Mouse (Mus musculus) right cerebral cortex, postnatal 14 days (tissue): ENCODE measurements around the gene Hoxc6.

Source experiments
- DNase-seq: peaks from one replicate; pipeline ENCODE4 v3.0.0; 2022

Hoxc6 gene

DNA sequence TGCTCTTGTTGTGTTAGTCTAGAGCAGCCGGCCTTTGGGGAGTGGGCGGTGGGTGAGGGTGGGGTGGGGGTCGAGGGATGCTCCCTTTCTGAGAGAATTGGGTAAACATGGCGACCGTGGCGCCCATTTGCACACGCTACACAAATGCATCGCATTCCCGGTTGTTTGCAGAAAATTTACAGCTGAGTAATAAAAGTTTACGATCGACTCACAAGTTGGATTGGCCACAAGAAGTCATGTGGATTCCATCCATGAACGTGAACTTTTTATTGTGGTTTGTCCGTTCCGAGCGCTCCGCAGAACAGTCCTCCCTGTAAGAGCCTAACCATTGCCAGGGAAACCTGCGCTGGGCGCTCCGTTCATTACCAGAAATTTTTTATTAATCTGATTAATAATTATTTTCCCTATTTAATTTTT is at the start of gene Hoxc6:
Hoxc6 (plus strand) TSS at position 319 of the 417 bp plus-strand sequence.
- DNase-seq = no peak

DNA sequence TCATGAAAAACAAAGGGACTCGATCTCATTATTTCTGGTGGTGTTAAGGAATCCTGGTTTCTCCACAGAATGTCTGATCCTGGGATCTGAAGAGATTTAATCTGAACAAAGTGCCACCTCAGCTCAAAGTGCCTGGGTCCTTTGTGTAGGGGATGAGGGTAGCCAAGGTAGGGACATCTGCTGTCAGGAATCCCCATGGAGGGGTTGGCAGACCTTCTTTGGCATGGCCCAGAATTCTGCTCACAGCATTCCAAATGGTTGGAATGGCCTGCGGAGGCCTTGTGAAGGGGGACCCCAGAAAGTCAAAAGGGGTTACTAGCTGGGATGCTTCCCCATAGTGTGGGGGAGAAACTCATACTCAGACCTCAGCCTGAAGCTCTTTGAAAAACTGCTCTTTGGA is 49.2 kb upstream of the Hoxc6 start:
- DNase-seq = no peak

DNA sequence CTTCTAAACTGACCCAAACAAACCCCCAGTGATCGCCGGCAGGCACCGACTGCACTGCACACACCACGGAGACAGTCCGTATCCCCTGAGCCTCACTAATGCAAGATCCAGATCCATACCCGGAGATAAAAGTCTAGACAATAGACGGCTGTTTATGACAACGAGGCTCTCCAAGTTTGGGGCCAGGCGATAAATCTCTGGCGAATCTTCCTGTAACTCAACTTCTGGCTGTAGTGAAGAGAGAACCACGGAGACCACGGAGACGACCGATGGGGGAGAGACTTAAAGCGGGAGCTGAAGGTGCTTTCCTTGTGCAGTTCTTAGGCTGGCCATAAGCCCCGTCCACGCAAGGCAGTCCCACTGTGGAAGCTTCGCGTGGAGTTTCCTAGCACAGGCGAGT is 48.4 kb upstream of the Hoxc6 start:
- DNase-seq = no peak

DNA sequence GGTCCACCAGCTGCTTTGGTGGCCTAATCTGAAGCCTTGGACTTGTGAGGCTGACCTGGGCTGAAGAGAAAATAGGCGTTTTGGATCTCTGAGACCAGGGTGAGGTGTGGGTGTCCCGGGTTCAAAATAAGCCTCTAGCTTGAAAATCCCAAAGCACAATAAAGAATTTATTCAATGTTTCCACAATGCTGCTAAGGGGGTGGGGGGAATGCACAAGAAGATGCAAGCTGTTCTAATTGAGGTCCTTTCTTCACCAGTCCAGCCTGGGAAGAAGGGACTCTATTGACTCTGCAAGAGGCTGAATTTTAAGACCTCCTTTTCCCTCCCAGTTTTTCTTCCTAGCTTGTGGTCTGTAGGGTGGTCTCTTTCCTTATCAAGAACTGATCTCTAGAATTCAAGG is 47.2 kb upstream of the Hoxc6 start:
- no peak for DNase-seq

DNA sequence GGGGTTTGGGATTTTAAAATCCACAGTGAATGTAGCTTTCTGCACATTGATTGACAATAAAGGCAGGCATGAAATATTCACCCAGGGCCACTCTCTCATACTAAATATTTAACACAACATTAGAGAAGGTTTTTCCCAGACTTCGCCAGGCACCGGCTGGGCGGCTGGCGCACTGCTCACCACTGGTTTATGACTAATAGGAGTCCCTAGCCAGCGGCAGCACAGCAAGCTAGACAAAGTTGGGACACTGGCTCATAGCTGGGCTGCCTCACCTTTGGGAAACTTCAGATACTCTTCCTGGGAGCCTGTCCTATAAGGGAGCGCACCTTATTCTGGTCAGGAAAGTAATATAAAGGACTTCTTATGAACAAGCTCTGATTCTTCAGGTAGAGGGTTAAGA is 44.5 kb upstream of the Hoxc6 start:
- no peak for DNase-seq

DNA sequence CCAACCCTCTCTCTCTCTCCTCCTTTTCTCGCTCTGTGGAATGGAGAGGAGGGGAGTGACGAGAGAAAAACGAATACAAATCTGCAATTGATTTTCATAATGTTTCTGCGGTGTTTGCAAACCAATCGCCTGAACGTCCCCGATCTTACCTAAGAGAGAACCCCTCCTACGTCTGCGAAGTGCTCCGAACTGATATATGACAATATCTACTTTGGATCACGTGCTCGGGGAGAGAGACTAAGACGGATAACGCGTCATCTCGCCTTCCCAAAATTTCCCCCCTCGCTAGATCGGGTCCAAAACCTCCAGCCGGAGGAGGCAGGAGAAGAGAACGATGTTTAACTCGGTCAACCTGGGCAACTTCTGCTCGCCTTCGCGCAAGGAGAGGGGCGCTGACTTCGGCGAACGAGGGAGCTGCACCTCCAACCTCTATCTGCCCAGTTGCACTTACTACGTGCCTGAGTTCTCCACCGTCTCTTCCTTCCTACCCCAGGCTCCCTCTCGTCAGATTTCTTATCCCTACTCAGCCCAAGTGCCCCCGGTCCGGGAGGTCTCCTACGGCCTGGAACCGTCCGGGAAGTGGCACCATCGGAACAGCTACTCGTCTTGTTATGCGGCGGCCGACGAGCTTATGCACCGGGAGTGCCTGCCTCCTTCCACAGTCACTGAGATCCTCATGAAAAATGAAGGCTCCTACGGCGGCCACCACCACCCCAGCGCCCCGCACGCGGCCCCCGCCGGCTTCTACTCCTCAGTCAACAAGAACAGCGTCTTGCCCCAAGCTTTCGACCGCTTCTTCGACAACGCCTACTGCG is 43.7 kb upstream of the Hoxc6 start, which contains the start of gene Hoxc11:
Hoxc11 (plus strand) TSS at position 236 of the 815 bp plus-strand sequence.
- no peak for DNase-seq

DNA sequence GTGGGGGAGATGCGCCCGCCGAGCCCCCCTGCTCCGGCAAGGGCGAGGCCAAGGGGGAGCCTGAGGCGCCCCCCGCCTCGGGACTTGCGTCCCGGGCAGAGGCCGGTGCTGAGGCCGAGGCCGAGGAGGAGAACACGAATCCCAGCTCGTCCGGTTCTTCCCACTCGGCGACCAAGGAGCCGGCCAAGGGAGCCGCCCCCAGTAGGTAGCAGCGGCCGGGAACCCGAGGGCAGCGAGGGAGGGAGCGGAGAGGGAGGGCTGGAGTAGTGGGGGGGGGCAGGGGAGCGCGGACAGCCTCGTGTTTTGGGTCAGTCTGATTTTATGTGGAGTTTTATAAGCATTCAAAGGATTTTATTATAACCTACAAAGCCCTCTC is 43.1 kb upstream of the Hoxc6 start:
- no peak for DNase-seq

DNA sequence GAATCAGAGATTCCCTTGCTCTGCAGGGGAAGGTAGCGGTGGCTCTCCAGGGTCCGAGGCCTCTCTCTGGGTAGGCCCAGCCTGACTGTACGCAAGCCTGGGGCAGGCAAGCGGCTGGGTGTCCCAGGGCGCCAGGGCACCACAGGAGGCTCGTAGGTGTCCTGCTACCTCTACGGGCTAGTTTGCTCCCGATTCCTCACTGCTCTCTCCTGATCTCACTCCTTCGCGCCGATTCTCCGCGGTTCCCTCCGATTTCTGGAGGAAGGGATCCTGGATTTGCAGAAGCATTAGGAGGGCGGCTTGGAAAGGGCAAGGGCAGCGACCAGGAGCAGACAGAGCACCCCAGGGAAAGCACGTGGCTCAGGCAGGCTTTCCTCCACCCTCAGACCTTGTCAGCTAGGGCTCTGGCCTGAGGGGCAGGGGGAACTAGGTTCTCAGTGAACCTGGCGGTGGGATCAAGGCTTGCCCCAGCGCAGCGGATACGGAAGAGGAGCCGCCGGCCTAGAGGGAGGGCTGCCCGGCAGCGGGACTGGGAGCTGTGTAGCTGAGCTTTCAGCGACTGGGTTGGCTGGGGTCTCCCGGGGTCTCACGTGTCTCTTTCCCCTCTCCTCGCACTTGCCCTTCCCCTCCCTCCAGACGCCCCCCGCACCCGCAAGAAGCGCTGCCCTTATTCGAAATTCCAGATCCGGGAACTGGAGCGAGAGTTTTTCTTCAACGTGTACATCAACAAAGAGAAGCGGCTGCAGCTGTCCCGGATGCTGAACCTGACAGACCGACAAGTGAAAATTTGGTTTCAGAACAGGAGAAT is 42.0 kb upstream of the Hoxc6 start:
- DNase-seq = no peak

DNA sequence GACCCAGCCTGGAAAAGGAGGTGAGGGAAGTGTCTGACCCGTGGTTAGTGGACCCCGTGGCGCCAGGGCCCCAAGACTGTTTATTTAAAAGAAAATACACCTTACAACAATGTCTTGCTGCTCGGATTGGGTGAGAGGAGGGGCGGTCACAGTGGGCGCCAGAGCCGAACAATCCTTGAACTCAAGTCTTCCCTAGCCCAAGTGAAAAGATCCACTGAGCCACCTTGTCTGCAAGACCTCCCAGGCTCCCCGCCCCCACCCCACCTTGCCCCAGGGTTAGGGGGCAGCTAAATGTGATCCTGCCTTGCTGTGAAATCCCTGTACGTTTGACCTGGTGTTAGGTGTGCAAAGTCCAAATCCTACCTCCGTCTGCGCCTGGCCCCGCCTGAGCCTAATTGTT is 41.2 kb upstream of the Hoxc6 start:
- no peak for DNase-seq

DNA sequence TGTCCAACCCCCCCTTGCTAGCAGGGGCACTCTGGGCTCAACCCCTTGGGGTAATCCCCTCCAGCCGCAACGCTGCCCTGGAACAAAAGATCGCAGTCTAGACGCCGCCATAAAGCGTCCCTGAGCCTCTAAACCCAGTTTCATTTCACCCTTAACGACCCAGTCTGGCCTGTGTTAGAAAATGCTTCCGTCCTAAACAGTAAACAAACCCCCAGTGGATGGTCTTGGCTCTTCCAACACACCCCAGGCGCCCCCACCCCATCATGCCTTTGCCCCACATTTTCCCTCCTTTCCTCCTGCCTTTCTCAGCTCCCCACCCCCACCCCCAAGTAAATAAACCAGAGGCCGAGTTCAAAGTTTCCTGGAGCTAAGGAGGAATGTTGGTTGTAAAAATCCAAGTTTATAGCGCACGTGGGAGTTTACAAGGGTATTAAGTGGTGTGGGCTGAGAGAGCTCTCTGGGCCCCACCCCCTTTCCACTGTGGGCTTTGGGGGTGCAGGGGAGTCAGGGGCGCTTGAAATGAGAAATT is 38.3 kb upstream of the Hoxc6 start:
- no peak for DNase-seq

DNA sequence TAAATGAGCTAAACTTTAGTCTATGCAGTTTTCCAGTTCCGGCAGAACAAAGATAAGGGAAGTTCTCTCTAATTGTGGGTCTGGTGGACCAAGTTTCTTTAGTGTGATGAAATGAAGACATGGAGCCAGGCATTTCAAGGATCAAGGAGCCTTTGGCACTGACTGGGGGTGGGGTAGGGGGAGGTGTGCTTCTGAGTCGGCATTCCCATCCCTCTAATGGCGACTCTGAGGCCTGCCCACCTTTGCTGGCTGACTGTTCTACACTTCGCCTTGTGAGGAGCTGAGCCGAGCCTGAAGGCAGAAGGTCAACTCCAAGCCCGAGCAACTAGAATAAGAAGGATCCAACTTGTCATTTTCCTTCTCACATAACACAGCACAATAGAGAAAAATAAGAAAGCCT is 36.3 kb upstream of the Hoxc6 start:
- no peak for DNase-seq

DNA sequence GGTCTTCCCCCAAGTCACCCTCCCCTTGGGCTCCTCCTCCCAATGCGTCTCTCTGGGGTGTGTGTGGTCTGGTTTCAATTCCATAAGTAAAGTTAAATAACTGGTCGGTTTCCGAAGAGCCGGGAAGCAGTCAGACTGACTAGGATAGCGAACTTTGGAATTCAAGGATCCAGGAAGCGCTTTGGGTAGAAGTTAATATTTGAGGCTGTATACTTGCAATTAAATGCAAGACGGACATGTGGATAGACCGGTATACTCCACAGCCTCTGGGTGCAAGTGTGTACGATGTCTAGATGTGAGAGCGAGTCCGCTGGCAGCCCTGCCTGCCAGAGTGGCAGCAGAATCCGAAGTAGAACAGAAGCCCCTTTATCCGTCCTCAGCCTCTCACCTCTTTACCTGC is 35.6 kb upstream of the Hoxc6 start:
- no peak for DNase-seq

DNA sequence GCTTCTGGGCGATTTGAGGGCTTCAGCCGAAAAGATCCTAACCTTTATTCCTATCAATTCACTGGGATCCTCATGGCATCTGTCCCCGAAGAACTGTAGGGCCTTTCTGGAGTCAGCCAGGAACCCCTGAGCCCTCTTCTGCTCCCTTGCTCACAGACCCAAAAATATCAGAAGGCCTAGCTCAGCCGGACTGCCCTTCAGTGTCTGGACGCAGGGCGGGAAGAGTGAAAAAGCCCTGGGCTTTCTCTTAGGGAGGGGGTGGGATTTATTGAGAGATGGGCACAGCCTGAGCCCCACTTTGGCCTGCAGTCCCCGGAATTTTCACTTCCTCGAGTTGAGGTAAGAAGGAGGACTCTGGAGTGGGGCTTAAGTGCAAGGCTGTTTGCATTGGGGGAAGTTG is 34.8 kb upstream of the Hoxc6 start:
- no peak for DNase-seq

DNA sequence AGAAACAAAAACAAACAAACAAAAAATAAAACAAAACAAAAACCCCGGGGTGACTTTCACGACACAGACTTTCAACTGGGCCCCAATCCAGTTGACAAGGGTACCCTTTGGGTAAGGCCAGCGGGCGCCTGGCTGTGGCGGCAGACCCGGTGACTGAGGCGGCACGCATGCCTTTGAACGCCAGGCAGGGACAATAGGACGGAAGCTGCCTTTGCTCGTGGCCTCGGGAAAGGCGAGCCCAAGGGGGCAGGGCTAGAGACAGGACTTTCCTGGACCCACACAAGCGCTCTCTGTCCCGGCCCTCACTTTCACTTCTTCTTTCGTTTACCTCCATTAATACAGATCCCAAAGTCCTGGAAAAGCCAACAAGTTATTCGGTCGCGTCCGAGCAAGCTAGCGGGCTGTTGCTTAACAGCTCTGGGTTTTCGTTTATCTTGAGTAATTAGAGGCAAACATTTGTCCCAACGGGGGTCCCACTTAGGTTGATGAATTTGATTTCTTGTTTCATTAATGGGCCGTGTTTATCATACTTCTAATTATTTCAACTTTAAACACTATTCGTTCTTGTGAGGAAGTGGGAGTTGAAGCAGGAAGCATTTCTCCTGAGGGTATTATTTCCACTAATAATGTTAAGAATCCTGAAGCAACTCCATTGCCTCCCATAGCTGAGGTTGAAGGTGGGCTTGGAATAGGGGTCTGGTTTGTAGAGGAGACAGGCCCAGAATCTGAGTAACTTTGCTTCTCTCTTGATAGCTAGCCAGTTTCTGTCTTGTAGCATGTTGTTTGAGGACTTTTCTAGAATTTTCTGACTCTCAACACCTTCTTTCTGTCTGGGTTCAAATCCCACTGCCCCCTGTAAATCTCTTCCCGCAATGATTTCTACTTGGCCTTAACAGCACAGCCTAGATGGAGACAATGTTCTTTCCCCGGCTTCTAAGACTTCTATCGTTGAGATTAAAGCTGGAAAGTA is 34.1 kb upstream of the Hoxc6 start:
- DNase-seq = no peak

DNA sequence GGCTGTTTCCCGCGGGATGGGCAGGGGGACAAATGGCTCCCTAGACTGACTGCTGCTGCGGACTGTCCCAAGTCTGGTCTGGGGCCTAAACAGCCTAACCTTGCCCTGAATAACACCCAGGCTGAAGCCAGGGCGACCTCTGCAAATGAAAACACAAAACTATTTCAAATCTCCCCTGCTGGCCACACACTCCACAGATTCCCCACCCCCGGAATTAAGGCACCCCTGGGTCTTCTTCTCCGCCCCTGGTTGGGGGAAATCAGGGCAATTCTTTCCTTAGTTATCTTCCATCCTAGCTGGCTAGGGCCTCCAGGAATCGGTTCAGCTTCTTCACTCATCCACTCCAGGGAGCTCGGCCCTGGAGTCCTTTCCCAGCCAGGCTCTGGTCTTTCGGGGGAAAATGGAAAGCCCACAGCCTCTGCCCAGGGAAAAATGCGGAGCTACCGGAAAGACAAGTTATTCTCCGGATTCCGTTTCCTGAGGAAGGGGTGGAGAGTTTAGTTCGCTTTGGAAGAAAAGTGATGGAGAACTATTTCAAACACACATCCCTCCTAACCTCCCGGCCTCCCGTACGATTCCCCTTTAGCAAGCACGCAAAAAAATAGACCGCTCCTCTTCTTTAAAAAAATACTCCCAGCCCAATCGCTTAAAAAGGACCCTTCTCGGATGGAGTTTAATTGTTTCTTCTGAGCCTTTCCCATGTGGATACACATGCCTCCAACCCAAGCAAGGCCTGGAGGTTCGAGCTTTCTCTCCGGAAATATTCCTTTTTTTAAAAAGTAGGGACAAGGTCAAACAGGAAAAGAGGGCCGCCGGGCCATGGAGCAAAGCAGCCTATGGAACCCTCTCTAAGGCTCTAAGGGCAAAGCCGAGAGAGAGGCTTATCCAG is 32.8 kb upstream of the Hoxc6 start:
- DNase-seq = no peak

DNA sequence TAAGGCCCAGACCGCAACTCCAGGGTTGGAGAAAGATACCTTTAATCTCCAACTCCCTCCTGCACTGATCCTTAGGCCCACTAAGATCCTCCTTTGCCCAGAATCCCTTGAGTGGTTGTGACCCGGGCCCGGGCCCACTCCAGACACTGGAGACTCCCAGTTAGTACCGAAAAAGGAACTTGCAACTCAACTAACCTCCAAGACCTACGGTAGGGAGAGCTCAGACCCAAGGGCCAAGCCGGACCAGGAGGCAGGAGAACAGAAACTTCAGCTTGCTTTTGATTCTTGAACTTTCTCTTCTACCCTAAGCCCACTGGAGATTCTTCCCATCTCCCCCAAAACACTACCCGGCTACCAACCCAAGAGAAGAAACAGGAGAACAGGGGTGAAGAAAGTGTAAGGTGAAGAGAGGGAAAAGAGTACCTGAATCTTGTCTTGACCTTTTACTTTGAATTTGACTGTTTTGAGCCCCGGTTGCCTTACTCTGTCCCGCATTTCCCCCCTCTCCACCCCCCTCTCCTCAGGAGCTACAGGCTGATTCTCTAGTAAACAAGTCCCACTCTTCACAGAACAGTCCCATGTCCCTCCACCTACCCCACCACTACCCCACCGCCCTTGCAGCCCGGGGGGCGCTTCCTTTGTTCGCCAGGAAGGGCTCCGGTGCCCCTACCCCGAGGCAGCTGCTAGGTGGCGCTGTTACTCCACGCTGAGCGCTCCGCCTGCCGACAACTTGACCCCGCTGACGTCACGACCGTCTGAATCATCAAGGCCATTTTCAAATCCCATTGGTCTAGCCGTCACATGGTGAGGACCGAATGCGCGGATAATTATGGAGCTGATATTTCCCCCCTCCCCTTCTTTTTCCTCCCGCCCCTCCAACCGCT is 31.9 kb upstream of the Hoxc6 start:
- DNase-seq = peak; percentile 33

DNA sequence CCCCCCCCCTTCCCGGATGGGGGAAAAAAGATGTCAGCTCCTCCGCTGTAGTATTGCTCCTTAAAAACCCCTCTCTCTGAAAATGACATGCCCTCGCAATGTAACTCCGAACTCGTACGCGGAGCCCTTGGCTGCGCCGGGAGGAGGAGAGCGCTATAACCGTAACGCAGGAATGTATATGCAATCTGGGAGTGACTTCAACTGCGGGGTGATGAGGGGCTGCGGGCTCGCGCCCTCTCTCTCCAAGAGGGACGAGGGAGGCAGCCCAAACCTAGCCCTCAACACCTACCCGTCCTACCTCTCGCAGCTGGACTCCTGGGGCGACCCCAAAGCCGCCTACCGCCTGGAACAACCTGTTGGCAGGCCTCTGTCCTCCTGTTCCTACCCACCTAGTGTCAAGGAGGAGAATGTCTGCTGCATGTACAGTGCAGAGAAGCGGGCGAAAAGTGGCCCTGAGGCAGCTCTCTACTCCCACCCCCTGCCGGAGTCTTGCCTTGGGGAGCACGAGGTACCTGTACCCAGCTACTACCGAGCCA is 31.2 kb upstream of the Hoxc6 start, which contains the start of gene Hoxc10:
Hoxc10 (plus strand) TSS at position 21 of the 536 bp plus-strand sequence.
- no peak for DNase-seq

DNA sequence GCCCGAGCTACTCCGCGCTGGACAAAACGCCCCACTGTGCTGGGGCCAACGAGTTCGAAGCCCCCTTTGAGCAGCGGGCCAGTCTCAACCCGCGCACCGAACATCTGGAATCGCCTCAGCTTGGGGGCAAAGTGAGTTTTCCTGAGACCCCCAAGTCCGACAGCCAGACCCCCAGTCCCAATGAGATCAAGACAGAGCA is 30.8 kb upstream of the Hoxc6 start, which contains the start of gene Hoxc5:
Hoxc5 (plus strand) TSS at position 132 of the 199 bp plus-strand sequence.
- no peak for DNase-seq

DNA sequence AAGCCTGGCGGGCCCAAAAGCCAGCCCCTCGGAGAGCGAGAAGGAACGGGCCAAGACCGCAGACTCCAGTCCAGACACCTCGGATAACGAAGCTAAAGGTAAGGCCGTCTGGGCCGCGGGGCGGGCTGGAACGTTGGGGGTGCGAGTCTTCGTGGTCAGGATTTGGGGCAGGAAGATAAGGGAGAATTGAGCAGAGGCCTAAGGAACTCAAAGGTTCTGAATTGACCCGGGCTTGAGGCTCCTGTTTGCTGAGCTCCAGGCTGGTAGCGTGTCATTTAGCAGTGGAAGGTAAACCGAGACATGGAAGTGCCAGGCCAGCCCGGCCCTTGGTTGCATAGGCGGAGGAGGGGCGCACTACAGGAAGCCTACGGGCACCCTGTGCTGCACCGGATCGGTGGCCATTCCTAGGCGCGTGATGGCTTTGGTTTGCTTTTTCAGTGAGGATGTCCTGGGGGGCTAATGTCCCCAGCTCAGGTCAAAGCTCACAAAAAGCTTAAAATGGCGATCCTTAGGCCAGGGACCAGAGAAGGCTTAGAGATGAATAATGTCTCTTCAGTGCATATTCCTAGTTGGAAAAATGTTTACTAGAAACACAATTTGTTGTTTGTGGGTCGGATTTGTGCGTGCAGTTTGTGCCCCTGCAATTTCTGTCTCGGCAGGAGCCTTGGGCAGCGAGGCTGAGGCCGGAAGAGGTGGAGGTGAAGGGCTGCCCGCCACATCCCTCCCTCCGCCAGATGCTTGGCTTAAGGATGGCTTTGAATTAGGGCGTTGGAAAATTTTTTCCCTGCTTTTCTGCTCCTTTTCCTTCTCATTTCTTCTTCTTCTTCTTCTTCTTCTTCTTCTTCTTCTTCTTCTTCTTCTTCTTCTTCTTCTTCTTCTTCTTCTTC is 30.3 kb upstream of the Hoxc6 start:
- DNase-seq = no peak

DNA sequence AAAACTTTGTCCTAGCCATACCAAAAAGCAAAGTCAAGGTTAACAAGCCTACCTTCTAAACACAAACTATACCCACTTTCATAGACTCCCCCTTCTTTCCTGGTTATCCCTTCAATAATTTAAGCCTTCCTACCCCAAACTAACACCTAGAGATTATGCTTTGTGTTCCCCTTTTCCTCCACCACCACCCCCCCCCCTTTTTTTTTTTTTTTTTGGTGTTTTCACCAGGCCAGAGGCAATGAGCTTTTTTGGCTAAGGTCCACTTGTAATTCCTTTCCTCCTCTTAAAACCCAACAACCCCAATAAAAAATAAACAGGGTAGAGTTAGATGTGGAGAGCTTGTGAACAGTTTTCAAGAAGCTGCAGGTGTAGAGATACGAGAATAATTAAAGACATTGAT is 28.8 kb upstream of the Hoxc6 start:
- no peak for DNase-seq
